Mouse (Mus musculus) frontal cortex, adult 2 months (tissue): ENCODE measurements around the gene Dhx34. TPM values are rescaled to one million over a fixed set of nuclear protein-coding genes. Genes with fewer than 3 reads are reported as not detected.
A peak's percentile ranks its signal among the peaks of the same experiment; 100 is the strongest.
"Not testable (repeated sequence)": the region's sequence is repeated elsewhere in the genome, so short reads cannot be mapped to it uniquely, and the experiment has no call there.

Experiments
- DNase-seq, 2 experiments: peaks; one replicate each; pipeline ENCODE4 v3.0.0; 2022; ENCODE audit warnings: low spot score in 1 of 2; ENCODE audit errors: extremely low spot score in 1 of 2
- polyA plus RNA-seq: library from polyadenylated mRNA; depleted of rRNA; stranded (reverse); fragments of >200 nt; gene quantifications from 2 replicates; pipeline ENCODE4 v1.2.3, GENCODE M21; 2012; rRNA removed

Gene Dhx34
- 11.9 and 12.5 TPM in 2 replicates for polyA plus RNA-seq

- peak; percentile 88 to 97 for DNase-seq
Measured at GRCm38 (mm10) chr7:16221582-16222272, at the start of gene Dhx34. Dhx34 (minus strand) TSS chr7:16222037.

- DNase-seq, result no peak
Measured at GRCm38 (mm10) chr7:16271139-16271538, 49.3 kb upstream of the Dhx34 start.

GRCm38 (mm10) chr7:16266593-16266992 is 44.8 kb upstream of the Dhx34 start:
- not testable (repeated sequence) for DNase-seq

GRCm38 (mm10) chr7:16265856-16266255 is 44.0 kb upstream of the Dhx34 start:
- no peak for DNase-seq

GRCm38 (mm10) chr7:16263843-16264242 is 42.0 kb upstream of the Dhx34 start:
- DNase-seq, result no peak

- peak in 1 of 2 experiments; percentile 90 for DNase-seq
Measured at GRCm38 (mm10) chr7:16263015-16263787, 41.4 kb upstream of the Dhx34 start.

GRCm38 (mm10) chr7:16261097-16261496 is 39.3 kb upstream of the Dhx34 start:
- DNase-seq, result no peak

GRCm38 (mm10) chr7:16259110-16259590 is 37.3 kb upstream of the Dhx34 start, which contains the start of gene C5ar1:
C5ar1 (minus strand) TSS chr7:16259540.
- no peak for DNase-seq

- no peak for DNase-seq
Measured at GRCm38 (mm10) chr7:16257830-16258229, 36.0 kb upstream of the Dhx34 start.

GRCm38 (mm10) chr7:16255963-16256362 is 34.1 kb upstream of the Dhx34 start:
- DNase-seq, result not testable (repeated sequence)

- DNase-seq, result no peak
Measured at GRCm38 (mm10) chr7:16254195-16254594, 32.4 kb upstream of the Dhx34 start.

GRCm38 (mm10) chr7:16250687-16251086 is 28.9 kb upstream of the Dhx34 start:
- DNase-seq, result no peak

- DNase-seq, result no peak
Measured at GRCm38 (mm10) chr7:16245958-16246357, 24.1 kb upstream of the Dhx34 start.

GRCm38 (mm10) chr7:16244067-16244466 is 22.2 kb upstream of the Dhx34 start, which contains the start of gene C5ar2:
C5ar2 (minus strand) TSS chr7:16244154.
- peak in 1 of 2 experiments; percentile 15 for DNase-seq

- DNase-seq, result no peak
Measured at GRCm38 (mm10) chr7:16242198-16242597, 20.4 kb upstream of the Dhx34 start.

- DNase-seq, result no peak
Measured at GRCm38 (mm10) chr7:16241787-16242186, 19.9 kb upstream of the Dhx34 start.

GRCm38 (mm10) chr7:16240978-16241303 is 19.1 kb upstream of the Dhx34 start:
- DNase-seq, result no peak

GRCm38 (mm10) chr7:16240281-16240977 is 18.6 kb upstream of the Dhx34 start:
- DNase-seq, result no peak

GRCm38 (mm10) chr7:16239554-16239997 is 17.7 kb upstream of the Dhx34 start:
- no peak for DNase-seq

- no peak for DNase-seq
Measured at GRCm38 (mm10) chr7:16229869-16230268, 8.0 kb upstream of the Dhx34 start.

GRCm38 (mm10) chr7:16213986-16214385 is 7.9 kb downstream of the Dhx34 start:
- no peak for DNase-seq
